Mouse (Mus musculus): ENCODE data around the gene Perp. TPM values are rescaled to one million over a fixed set of nuclear protein-coding genes. Genes with fewer than 3 reads are reported as not detected.

Gene Perp
- polyA plus RNA-seq, 1 experiment, result 4.6 TPM

DNA sequence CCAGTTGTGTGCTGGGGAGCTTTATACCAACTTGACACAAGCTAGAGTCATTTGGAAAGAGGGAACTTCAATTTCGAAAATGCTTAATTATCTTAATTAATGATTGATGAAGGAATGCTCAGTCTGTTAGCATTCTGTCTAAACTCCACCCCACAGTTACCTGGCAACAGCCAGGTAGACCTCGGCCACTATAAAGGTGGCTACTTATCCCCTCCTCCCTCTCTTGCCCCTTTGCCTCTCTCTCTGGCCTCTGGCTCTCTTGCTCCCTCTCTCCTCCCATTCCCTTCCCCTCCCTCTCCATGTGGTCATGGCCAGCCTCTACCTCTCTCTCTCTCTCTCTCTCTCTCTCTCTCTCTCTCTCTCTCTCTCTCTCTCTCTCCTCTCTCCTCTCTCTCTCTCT is 10.4 kb upstream of the Perp start:
- TF ChIP-seq CTCF (IDR thresholded peaks at IDR 0.05; ENCODE audit: control insufficient read depth, insufficient read depth, low read length) (no peak), POLR2A (IDR thresholded peaks at IDR 0.05; ENCODE audit: borderline replicate concordance, control insufficient read depth, low read depth, low read length) (no peak)
- H3K4me1 ChIP-seq (ENCODE audit: control insufficient read depth, insufficient read depth, low read length), result no peaks in the 10 kb centered on the region
- WGBS, result 56% methylated on average over 2 of the region's 2 CpGs
- H3K4me3 ChIP-seq (replicated peaks; ENCODE audit: control insufficient read depth, low read depth, low read length), result no peak overlapping the region
- no peak overlapping the region for H3K27ac ChIP-seq (ENCODE audit: control insufficient read depth, insufficient read depth, low read depth, low read length, poor library complexity)

DNA sequence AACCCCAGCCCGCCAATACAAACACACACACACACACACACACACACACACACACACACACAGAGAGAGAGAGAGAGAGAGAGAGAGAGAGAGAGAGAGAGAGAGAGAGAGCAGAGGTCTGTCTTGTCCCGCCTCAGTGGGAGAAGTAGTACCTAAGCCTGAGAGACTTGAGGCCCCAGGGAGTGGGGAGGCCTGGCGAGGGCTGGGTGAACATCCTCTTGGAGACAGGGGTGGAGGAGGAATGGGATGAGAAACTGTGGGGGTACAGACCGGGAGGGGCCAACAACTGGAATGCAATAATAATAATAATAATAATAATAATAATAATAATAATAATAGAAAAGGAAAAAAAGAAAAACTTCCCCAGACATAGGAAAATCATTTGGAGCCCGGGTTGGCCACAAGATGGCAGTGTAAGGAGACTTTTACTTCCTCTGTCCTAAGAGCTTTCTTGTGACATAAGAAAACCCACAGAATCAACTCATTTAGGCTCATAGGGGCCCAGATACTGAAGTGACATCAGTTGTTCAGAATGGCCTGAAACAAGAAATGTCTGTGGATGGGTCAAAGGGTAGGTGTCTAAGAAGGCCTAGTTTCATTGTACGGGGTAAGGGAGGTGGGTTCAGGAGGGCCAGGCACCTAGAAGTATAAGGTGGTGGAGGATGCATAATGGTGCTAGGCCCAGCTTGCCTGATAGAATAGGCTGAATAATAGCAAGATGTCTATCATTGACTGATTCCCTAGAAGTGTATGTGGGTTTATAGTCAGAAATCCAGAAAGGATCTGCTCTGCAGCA is 8.9 kb upstream of the Perp start:
- no peaks in the 10 kb centered on the region for H3K4me1 ChIP-seq (ENCODE audit: control insufficient read depth, insufficient read depth, low read length)
- TF ChIP-seq CTCF (IDR thresholded peaks at IDR 0.05; ENCODE audit: control insufficient read depth, insufficient read depth, low read length) (0 out of 2 replicates have a peak, but pooled peaks have one; percentile 10), POLR2A (IDR thresholded peaks at IDR 0.05; ENCODE audit: borderline replicate concordance, control insufficient read depth, low read depth, low read length) (no peak)
- 52% methylated on average over 6 of the region's 6 CpGs for WGBS
- no peak overlapping the region for H3K4me3 ChIP-seq (replicated peaks; ENCODE audit: control insufficient read depth, low read depth, low read length)
- no peak overlapping the region for H3K27ac ChIP-seq (ENCODE audit: control insufficient read depth, insufficient read depth, low read depth, low read length, poor library complexity)

DNA sequence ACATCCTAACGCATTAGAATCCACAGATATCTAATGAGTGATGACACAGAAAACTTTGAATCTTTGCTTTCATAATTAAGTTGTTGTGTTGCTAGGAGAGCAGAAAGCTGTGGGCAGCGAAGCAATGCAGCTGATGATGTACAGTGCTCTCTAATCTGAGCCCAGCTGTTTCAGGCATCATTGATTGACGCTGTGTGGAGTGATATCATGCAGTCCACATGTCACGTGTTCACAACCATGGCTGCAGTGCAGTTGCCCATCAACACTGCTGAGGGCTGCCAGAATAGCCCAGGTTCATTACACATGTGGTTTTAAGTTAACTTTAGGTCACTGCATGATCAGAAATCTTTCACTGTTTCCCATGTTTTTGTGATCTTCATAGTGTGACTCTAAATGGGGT is 5.3 kb upstream of the Perp start:
- Histone ChIP-seq H3K4me3 (replicated peaks; ENCODE audit: control insufficient read depth, low read depth, low read length) (no peak overlapping the region), H3K27ac (ENCODE audit: control insufficient read depth, insufficient read depth, low read depth, low read length, poor library complexity) (no peak overlapping the region), H3K4me1 (ENCODE audit: control insufficient read depth, insufficient read depth, low read length) (no peaks in the 10 kb centered on the region)
- 70% methylated on average over 4 of the region's 4 CpGs for WGBS
- TF ChIP-seq CTCF (IDR thresholded peaks at IDR 0.05; ENCODE audit: control insufficient read depth, insufficient read depth, low read length) (no peak), POLR2A (IDR thresholded peaks at IDR 0.05; ENCODE audit: borderline replicate concordance, control insufficient read depth, low read depth, low read length) (no peak)

DNA sequence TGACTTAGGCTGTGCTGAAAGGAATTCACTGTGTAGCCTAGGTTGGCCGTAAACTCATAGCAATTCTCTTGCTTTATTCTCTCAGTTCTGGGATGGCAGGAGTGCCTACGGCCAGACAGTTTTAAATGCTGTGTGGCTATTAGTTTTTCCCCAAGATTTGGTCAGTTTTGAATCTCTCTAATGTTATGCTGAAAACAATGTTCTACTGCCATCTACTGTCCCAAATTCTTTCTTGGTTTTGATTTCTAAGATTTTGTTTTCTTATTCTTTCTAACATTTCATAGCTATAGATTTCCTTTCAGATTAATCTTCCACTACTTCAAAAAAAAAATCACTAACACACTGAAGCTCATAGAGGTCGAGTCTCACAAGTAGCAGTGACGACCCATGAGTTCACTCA is 4.1 kb upstream of the Perp start:
- TF ChIP-seq CTCF (IDR thresholded peaks at IDR 0.05; ENCODE audit: control insufficient read depth, insufficient read depth, low read length) (no peak), POLR2A (IDR thresholded peaks at IDR 0.05; ENCODE audit: borderline replicate concordance, control insufficient read depth, low read depth, low read length) (no peak)
- H3K27ac ChIP-seq (ENCODE audit: control insufficient read depth, insufficient read depth, low read depth, low read length, poor library complexity), result no peak overlapping the region
- 51% methylated on average over 4 of the region's 4 CpGs for WGBS
- H3K4me1 ChIP-seq (ENCODE audit: control insufficient read depth, insufficient read depth, low read length), result no peaks in the 10 kb centered on the region
- no peak overlapping the region for H3K4me3 ChIP-seq (replicated peaks; ENCODE audit: control insufficient read depth, low read depth, low read length)

DNA sequence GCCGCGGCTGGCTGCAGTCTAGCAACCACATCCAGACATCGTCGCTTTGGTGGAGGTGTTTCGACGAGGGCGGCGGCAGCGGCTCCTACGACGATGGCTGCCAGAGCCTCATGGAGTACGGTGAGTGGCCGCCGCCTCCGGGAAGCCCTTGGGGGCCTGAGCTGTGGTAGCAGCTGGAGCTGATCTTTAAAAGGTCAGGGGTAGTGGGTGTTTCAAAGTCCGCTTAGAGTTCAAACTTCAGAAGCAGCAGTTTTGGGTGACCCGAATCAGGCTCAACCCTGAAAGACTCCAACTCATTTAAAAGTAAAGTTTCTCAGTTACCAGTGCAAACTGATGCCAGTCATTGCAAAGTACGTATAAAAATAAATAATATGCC is 455 bp downstream of the Perp start:
- TF ChIP-seq POLR2A (IDR thresholded peaks at IDR 0.05; ENCODE audit: borderline replicate concordance, control insufficient read depth, low read depth, low read length) (no peak), CTCF (IDR thresholded peaks at IDR 0.05; ENCODE audit: control insufficient read depth, insufficient read depth, low read length) (no peak)
- 10% methylated on average over 18 of the region's 18 CpGs for WGBS
- peak overlapping the region; percentile 51 for H3K4me3 ChIP-seq (replicated peaks; ENCODE audit: control insufficient read depth, low read depth, low read length)

DNA sequence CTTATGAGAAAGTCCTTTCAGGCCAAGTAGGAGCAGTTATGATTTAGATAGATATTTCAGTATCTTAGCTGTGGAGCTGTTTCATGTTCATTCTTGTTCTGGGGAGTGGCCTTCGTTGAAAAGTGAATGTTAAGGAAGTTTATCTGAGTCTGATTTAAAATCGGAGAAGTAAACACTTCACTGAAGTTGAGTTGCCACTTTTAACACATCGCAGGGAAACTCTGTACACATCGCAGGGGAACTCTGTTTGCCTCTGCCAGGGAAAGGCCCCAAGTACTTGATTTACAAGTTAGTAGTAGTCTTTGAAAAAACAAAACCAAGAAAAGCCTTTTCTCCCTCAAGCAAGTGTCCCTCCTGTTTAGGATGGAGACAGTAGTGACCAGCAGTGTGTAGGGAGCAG is 891 bp downstream of the Perp start:
- WGBS, result 57% methylated on average over 4 of the region's 4 CpGs
- Histone ChIP-seq H3K4me3 (replicated peaks; ENCODE audit: control insufficient read depth, low read depth, low read length) (no peak overlapping the region), H3K27ac (ENCODE audit: control insufficient read depth, insufficient read depth, low read depth, low read length, poor library complexity) (no peak overlapping the region), H3K4me1 (ENCODE audit: control insufficient read depth, insufficient read depth, low read length) (peaks cover 3% of the 10 kb centered on the region; the same call in 1 of the 2 replicates)
- TF ChIP-seq CTCF (IDR thresholded peaks at IDR 0.05; ENCODE audit: control insufficient read depth, insufficient read depth, low read length) (no peak), POLR2A (IDR thresholded peaks at IDR 0.05; ENCODE audit: borderline replicate concordance, control insufficient read depth, low read depth, low read length) (no peak)

More for the DNA sequence above, 455 bp downstream of the Perp start:
- H3K27ac ChIP-seq (ENCODE audit: control insufficient read depth, insufficient read depth, low read depth, low read length, poor library complexity), result peak overlapping the region; percentile 54; the same call in 1 of the 2 replicates
- peaks cover 3% of the 10 kb centered on the region; the same call in 1 of the 2 replicates for H3K4me1 ChIP-seq (ENCODE audit: control insufficient read depth, insufficient read depth, low read length)

DNA sequence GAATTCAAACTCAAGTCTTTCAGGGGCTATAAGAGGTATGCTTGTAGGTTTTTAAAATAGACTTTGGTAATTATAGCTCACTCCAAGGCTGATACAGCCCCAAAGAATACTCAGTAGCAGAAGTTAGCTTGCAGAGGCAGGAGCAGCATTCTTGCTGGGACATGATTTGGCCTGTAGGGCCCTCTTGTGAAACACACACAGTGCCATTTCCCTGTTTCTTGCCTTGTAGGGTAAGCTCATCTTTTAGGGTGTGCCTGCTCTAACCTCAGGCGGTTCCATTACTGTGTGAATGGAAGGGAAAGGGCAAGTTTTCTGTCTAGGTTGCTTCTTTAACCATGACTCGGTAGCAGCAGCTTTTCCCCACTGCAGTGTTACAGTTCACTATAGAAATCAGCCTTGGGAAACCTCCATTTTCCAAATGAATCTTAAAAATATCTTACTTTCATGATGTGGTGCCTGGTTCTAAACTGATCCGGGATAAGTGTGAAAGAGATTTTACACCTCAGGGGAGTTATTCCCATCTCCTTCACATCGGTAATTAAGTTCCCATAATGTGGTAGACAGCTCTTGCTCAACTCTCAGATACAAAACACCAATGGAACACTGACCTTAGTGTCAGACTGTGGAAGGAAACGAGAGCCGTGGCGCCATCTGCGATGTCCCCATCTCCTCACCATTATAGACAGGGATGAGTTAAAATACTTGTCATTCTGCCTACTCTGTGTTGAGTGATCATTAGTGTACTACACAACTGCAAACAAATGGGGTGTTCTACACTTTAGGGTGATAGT is 1.8 kb downstream of the Perp start:
- no peak overlapping the region for H3K27ac ChIP-seq (ENCODE audit: control insufficient read depth, insufficient read depth, low read depth, low read length, poor library complexity)
- WGBS, result 54% methylated on average over 8 of the region's 8 CpGs
- TF ChIP-seq CTCF (IDR thresholded peaks at IDR 0.05; ENCODE audit: control insufficient read depth, insufficient read depth, low read length) (no peak), POLR2A (IDR thresholded peaks at IDR 0.05; ENCODE audit: borderline replicate concordance, control insufficient read depth, low read depth, low read length) (no peak)
- peaks cover 3% of the 10 kb centered on the region; the same call in 1 of the 2 replicates for H3K4me1 ChIP-seq (ENCODE audit: control insufficient read depth, insufficient read depth, low read length)
- no peak overlapping the region for H3K4me3 ChIP-seq (replicated peaks; ENCODE audit: control insufficient read depth, low read depth, low read length)

DNA sequence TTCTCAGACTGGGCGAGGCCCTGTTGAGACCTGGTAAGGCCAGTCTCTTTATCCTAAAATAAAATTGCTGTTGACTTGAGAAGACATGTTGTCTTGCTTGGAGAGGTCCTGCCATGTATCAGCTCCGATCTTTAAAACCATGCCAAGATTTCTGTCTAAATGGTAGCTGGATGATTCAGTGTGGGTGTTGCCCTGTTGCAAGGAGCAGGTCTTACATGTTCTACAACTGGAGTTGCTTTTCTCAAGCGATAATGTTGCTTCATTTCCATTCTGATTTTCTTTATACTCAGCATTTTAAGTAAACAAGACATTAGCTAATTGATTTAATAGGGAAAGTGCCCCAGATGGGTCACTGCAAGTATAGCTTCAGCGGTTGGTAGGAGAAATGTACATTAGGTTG is 5.4 kb downstream of the Perp start:
- TF ChIP-seq CTCF (IDR thresholded peaks at IDR 0.05; ENCODE audit: control insufficient read depth, insufficient read depth, low read length), result no peak
- 78% methylated on average over 4 of the region's 4 CpGs for WGBS
- peaks cover 3% of the 10 kb centered on the region; the same call in 1 of the 2 replicates for H3K4me1 ChIP-seq (ENCODE audit: control insufficient read depth, insufficient read depth, low read length)
- no peak overlapping the region for H3K27ac ChIP-seq (ENCODE audit: control insufficient read depth, insufficient read depth, low read depth, low read length, poor library complexity)
- H3K4me3 ChIP-seq (replicated peaks; ENCODE audit: control insufficient read depth, low read depth, low read length), result no peak overlapping the region

All from bone marrow, adult 2 months (tissue).